Mouse (Mus musculus) stomach, embryonic 14.5 days (tissue): ENCODE data around the gene Gpr18. TPM values are rescaled to one million over a fixed set of nuclear protein-coding genes. Genes with fewer than 3 reads are reported as not detected.

ENCODE experiments used
- ATAC-seq: fragments of 200-750 bp; cut with Nextera tagmentation; 2 replicates; pipeline ENCODE4 v1.8.0; 2017; ENCODE audit warnings: low read depth, moderate TSS enrichment; ENCODE audit not compliant: insufficient number of reproducible peaks, insufficient read depth, low FRiP score
- H3K27ac ChIP-seq: fragments of 300-500 bp; sonication (generic); 2 replicates; pipeline ENCODE4 v1.5.1; 2014; ENCODE audit warnings: mild to moderate bottlenecking, low read length, moderate library complexity, mixed read lengths
- H3K27me3 ChIP-seq: fragments of 300-500 bp; sonication (generic); 2 replicates; pipeline ENCODE4 v1.6.1; 2014; ENCODE audit warnings: low read length, control low read depth, mixed read lengths; ENCODE audit not compliant: control insufficient read depth, insufficient read depth
- H3K36me3 ChIP-seq: fragments of 300-500 bp; sonication (generic); 2 replicates; pipeline ENCODE4 v1.6.1; 2014; ENCODE audit warnings: mild to moderate bottlenecking, control low read depth, low read length, moderate library complexity, mixed read lengths; ENCODE audit not compliant: control insufficient read depth, insufficient read depth
- H3K4me1 ChIP-seq: fragments of 300-500 bp; sonication (generic); 2 replicates; pipeline ENCODE4 v1.6.1; 2014; ENCODE audit warnings: low read length, control low read depth, mixed read lengths; ENCODE audit not compliant: control insufficient read depth, insufficient read depth
- H3K4me2 ChIP-seq: fragments of 300-500 bp; sonication (generic); replicated peaks from 2 replicates; pipeline ENCODE4 v1.6.1; 2014; ENCODE audit warnings: low read depth, low read length, control low read depth
- H3K4me3 ChIP-seq: fragments of 300-500 bp; sonication (generic); 2 replicates; pipeline ENCODE4 v1.5.1; 2014; ENCODE audit warnings: low read depth, low read length, control low read depth
- H3K9ac ChIP-seq: fragments of 300-500 bp; sonication (generic); replicated peaks from 2 replicates; pipeline ENCODE4 v1.6.1; 2014; ENCODE audit warnings: low read depth, mild to moderate bottlenecking, control low read depth, low read length, moderate library complexity, mixed read lengths
- H3K9me3 ChIP-seq: fragments of 300-500 bp; sonication (generic); 2 replicates; pipeline ENCODE4 v1.6.1; 2016; ENCODE audit warnings: low read depth, low read length, control low read depth; ENCODE audit not compliant: control insufficient read depth
- WGBS: fragments of 180-500 bp; shearing (Covaris S2); extraction: QIAGEN DNeasy Blood & Tissue Kit; methylation state at CpG from one replicate; pipeline ENCODE4 v1.1.7; 2014; 5-methylcytosine and 5-hydroxymethylcytosine counted together
- polyA plus RNA-seq: library from polyadenylated mRNA; unstranded; fragments of >200 nt; fragmentation: Nextera tagmentation; extraction: Ambion mirVana; gene quantifications from 2 replicates; pipeline ENCODE4 v1.2.1, GENCODE M21; 2014

The Gpr18 gene
- polyA plus RNA-seq, 1 experiment from 2014 or later, result 1.1 TPM

- no peak for ATAC-seq
- H3K27ac ChIP-seq, result no peak overlapping the region
- no peak overlapping the region for H3K4me2 ChIP-seq
- H3K36me3 ChIP-seq, result no peaks in the 10 kb centered on the region; the same call in 1 of the 2 replicates
- H3K9ac ChIP-seq, result no peak overlapping the region
- peaks cover 7% of the 10 kb centered on the region; the same call in 1 of the 2 replicates for H3K4me1 ChIP-seq
- no peaks in the 10 kb centered on the region for H3K9me3 ChIP-seq
- WGBS, result 45% methylated on average over 6 of the region's 6 CpGs
- H3K27me3 ChIP-seq, result no peaks in the 10 kb centered on the region
- H3K4me3 ChIP-seq, result no peak overlapping the region
Observed at GRCm38 (mm10) chr14:121896126-121897090, 19.2 kb downstream of the Gpr18 start.

DNA sequence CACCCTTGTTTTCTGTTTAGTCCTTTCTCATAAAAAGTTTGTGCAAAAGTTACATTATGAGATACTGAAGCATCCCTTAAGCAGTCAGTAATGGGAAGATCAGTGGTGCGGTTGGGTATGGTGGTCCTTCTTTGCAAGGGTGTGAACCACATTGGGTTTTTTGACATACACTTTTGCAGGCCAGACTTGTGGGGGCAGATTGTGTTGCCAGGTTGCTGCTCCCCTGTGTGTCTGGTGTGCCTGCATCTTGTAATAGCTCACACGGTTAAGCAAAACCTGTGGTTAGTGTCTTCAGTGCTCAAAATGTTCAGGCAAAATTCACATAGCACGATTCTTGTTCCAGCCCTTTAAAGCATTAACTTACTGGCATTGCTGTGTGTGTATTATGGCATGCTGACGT is 20.3 kb downstream of the Gpr18 start:
- no peaks in the 10 kb centered on the region for H3K27me3 ChIP-seq
- H3K4me3 ChIP-seq, result no peak overlapping the region
- H3K4me2 ChIP-seq, result no peak overlapping the region
- H3K27ac ChIP-seq, result no peak overlapping the region
- WGBS, result 88% methylated on average over 4 of the region's 4 CpGs
- ATAC-seq, result no peak
- H3K9me3 ChIP-seq, result no peaks in the 10 kb centered on the region
- H3K4me1 ChIP-seq, result peaks cover 7% of the 10 kb centered on the region; the same call in 1 of the 2 replicates
- H3K36me3 ChIP-seq, result no peaks in the 10 kb centered on the region
- H3K9ac ChIP-seq, result no peak overlapping the region

- no peak overlapping the region for H3K27ac ChIP-seq
- WGBS, result 67% methylated on average over 5 of the region's 5 CpGs
Observed at GRCm38 (mm10) chr14:121894511-121895135, 21.0 kb downstream of the Gpr18 start.

DNA sequence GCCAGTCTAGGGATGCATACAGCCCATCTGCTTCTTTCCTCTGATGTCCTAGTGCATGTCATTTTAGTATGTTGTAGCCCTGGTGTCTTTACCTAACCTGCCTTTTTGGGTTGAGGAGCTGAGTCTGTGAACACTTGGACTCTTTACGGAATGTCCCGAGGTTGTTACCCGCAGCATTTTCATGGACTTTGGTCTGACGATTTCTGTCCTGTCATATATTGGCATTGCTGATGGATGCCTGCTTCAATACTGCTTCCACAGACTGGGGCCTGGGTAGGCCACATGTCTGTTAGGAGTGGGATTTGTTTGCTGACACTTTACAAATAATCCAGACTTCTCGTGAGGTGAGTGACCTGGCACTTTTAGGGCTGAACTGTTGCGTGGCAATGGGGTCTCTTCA is 21.8 kb downstream of the Gpr18 start:
- Histone ChIP-seq H3K4me1 (peaks cover 7% of the 10 kb centered on the region; the same call in 1 of the 2 replicates), H3K4me3 (no peak overlapping the region), H3K36me3 (no peaks in the 10 kb centered on the region), H3K9me3 (no peaks in the 10 kb centered on the region), H3K27ac (no peak overlapping the region), H3K4me2 (no peak overlapping the region), H3K27me3 (no peaks in the 10 kb centered on the region), H3K9ac (no peak overlapping the region)
- WGBS, result 61% methylated on average over 6 of the region's 6 CpGs
- no peak for ATAC-seq

More at GRCm38 (mm10) chr14:121894511-121895135, 21.0 kb downstream of the Gpr18 start:
- Histone ChIP-seq H3K9me3 (no peaks in the 10 kb centered on the region), H3K4me1 (peaks cover 7% of the 10 kb centered on the region; the same call in 1 of the 2 replicates), H3K4me2 (no peak overlapping the region), H3K9ac (no peak overlapping the region), H3K4me3 (no peak overlapping the region), H3K36me3 (no peaks in the 10 kb centered on the region), H3K27me3 (no peaks in the 10 kb centered on the region)
- no peak for ATAC-seq

DNA sequence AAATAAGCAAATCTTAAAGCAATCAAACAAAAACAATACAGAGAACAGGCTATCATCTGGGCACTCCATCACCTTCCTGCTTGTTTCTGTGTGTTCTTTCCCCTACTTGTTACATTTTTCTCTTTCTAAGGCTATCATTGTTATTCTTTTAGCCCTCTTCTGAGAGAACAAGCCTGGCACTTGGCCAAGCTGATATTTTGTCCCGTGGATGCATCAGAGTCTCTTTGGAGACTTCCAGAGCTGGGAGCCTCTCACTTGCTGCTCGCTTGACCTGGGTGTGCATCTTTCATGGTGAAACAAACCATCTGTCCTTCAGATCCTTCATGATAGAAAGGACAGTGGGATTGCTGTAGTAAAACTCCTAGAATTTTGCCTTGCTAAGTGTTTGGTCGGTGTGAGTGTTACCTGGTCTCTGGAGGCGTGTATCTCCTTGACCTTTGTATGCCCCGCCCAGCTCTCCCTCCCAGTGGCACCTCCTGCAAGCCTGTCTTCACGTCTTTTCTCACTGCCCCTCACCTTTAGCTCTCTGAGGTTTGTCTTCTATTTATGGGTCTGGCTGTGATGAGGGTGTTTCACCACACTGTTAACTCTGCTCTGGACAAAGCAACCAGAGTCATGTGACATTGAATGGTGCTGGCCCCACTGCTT is 31.3 kb downstream of the Gpr18 start:
- ATAC-seq, result no peak

DNA sequence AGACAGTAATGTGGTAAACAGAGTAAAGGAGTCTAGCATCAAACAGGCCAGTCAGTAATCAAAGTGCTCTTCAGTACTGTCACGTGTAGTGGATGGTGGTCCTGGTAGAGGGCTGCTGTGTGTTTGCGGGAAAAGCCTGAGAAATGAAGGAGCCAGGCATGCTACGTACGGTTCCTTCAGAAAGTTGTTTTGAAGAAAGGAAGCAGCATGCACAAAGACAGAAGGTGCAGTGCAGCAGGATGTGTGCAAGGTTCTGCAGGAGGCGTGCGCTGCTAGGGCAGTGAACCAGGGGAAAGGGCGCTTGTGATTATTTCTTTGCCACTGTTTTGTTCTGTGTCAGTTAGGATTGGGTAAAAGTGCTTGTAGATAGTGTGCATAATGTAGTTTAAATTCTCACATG is 34.4 kb downstream of the Gpr18 start:
- Histone ChIP-seq H3K36me3 (no peaks in the 10 kb centered on the region), H3K27ac (no peak overlapping the region), H3K4me1 (peaks cover 20% of the 10 kb centered on the region; the same call in 1 of the 2 replicates), H3K9me3 (no peaks in the 10 kb centered on the region), H3K9ac (no peak overlapping the region), H3K4me3 (no peak overlapping the region), H3K27me3 (no peaks in the 10 kb centered on the region), H3K4me2 (no peak overlapping the region)
- WGBS, result 79% methylated on average over 7 of the region's 7 CpGs
- no peak for ATAC-seq

More for the DNA sequence above, 31.3 kb downstream of the Gpr18 start:
- H3K36me3 ChIP-seq, result no peaks in the 10 kb centered on the region
- no peak overlapping the region for H3K4me3 ChIP-seq
- no peak overlapping the region; the same call in 1 of the 2 replicates for H3K27ac ChIP-seq
- WGBS, result 31% methylated on average over 6 of the region's 6 CpGs
- no peaks in the 10 kb centered on the region for H3K27me3 ChIP-seq
- no peak overlapping the region for H3K4me2 ChIP-seq
- no peak overlapping the region for H3K9ac ChIP-seq
- peaks cover 22% of the 10 kb centered on the region; the same call in 1 of the 2 replicates for H3K4me1 ChIP-seq
- H3K9me3 ChIP-seq, result no peaks in the 10 kb centered on the region

DNA sequence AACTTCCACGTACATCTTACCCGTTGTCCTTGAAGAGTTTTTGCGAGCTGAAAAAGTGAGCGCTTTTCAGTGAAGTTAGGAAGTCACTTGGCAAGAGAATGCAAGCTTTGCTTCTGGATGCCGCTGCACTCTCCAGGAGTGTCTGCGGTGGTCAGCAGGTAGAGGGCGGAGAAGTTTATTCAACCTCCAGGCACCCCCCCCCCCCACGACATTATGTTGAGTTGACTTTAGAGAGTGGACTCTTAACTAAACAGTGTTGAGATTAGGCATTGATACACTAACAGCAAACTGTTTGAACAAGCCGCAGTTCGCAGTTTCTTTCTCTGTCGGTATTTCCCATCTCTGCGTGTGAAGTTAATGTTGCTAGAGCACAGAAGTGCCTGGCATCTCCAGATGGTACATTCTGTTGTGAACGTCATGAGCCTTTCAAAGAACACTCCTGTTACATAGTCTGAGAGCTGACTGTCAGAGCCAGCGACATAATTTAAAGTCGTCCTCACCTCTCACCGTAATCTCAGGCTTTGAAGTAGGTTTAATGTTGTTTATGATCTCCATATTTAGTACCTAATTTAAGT is 36.2 kb downstream of the Gpr18 start:
- Histone ChIP-seq H3K4me3 (peak overlapping the region; percentile 67), H3K9ac (peak overlapping the region; percentile 71), H3K27ac (no peak overlapping the region; the same call in 1 of the 2 replicates), H3K4me1 (peaks cover 17% of the 10 kb centered on the region; the same call in 1 of the 2 replicates), H3K4me2 (peak overlapping the region; percentile 77), H3K27me3 (no peaks in the 10 kb centered on the region), H3K36me3 (no peaks in the 10 kb centered on the region), H3K9me3 (no peaks in the 10 kb centered on the region)
- no peak for ATAC-seq
- WGBS, result 9% methylated on average over 16 of the region's 16 CpGs

DNA sequence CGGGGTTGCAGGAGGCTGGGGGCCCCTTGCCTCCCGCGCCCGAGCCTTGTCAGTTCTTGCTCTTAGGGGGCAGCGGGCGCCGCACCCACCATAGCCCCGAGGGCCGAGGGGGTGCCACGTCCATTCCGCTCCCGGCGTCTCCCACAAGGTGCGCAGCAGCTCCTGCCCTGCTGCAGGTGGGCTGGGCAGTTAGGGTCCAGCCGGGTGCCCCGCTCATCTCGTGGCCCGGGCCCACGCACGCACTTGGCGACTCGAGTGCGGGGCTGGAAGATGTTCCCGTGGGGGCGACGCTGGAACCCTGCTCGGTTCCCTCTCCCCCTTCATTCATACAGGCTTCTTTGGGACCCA is 36.7 kb downstream of the Gpr18 start:
- Histone ChIP-seq H3K36me3 (no peaks in the 10 kb centered on the region), H3K9me3 (no peaks in the 10 kb centered on the region), H3K4me1 (peaks cover 12% of the 10 kb centered on the region; the same call in 1 of the 2 replicates), H3K9ac (peak overlapping the region; percentile 71), H3K4me3 (peak overlapping the region; percentile 67), H3K27me3 (no peaks in the 10 kb centered on the region), H3K4me2 (peak overlapping the region; percentile 77), H3K27ac (no peak overlapping the region; the same call in 1 of the 2 replicates)
- WGBS, result under 1% methylated on average over 23 of the region's 27 CpGs
- ATAC-seq, result peak; percentile 39; the same call in 1 of the 2 replicates
